Mouse (Mus musculus) lung, embryonic 15.5 days (tissue): ENCODE measurements around the gene Hnrnpa3. TPM values are rescaled to one million over a fixed set of nuclear protein-coding genes. Genes with fewer than 3 reads are reported as not detected.

ENCODE experiments used
- ATAC-seq: fragments of 200-750 bp; cut with Nextera tagmentation; 2 replicates; pipeline ENCODE4 v1.8.0; 2017; ENCODE audit warnings: moderate number of reproducible peaks, borderline replicate concordance; ENCODE audit not compliant: low FRiP score, low TSS enrichment; ENCODE audit errors: extremely low read depth
- H3K27ac ChIP-seq: fragments of 300-500 bp; sonication (generic); 2 replicates; pipeline ENCODE4 v1.5.1; 2015; ENCODE audit warnings: moderate library complexity, mild to moderate bottlenecking, inconsistent platforms
- H3K27me3 ChIP-seq: fragments of 300-500 bp; sonication (generic); 2 replicates; pipeline ENCODE4 v1.6.1; 2015; ENCODE audit warnings: inconsistent platforms
- H3K36me3 ChIP-seq: fragments of 300-500 bp; sonication (generic); 2 replicates; pipeline ENCODE4 v1.6.1; 2015; ENCODE audit warnings: inconsistent platforms
- H3K4me1 ChIP-seq: fragments of 300-500 bp; sonication (generic); 2 replicates; pipeline ENCODE4 v1.6.1; 2015; ENCODE audit warnings: inconsistent platforms
- H3K4me2 ChIP-seq: fragments of 300-500 bp; sonication (generic); 2 replicates; pipeline ENCODE4 v1.6.1; 2015; ENCODE audit warnings: inconsistent platforms, mild to moderate bottlenecking, moderate library complexity
- H3K4me3 ChIP-seq: fragments of 300-500 bp; sonication (generic); 2 replicates; pipeline ENCODE4 v1.5.1; 2015; ENCODE audit warnings: mild to moderate bottlenecking, inconsistent platforms
- H3K9ac ChIP-seq: fragments of 300-500 bp; sonication (generic); 2 replicates; pipeline ENCODE4 v1.6.1; 2015; ENCODE audit warnings: inconsistent platforms
- H3K9me3 ChIP-seq: fragments of 300-500 bp; sonication (generic); 2 replicates; pipeline ENCODE4 v1.6.1; 2016; ENCODE audit warnings: inconsistent platforms
- WGBS: fragments of 180-500 bp; shearing (Covaris S2); methylation state at CpG from one replicate; pipeline ENCODE4 v1.1.7; 2015; 5-methylcytosine and 5-hydroxymethylcytosine counted together
- microRNA-seq: library from miRNA; unstranded; fragments of <30 nt; microRNA quantifications from one replicate; pipeline ENCODE4, GENCODE M21; 2016
- polyA plus RNA-seq: library from polyadenylated mRNA; unstranded; fragments of >200 nt; fragmentation: Nextera tagmentation; extraction: Ambion mirVana; gene quantifications from 2 replicates; pipeline ENCODE4 v1.2.1, GENCODE M21; 2015

The Hnrnpa3 gene
- polyA plus RNA-seq, 1 experiment from 2014 or later = 410 TPM

GRCm38 (mm10) chr2:75714766-75715165 lies 55.7 kb downstream of the Hnrnpa3 start:
- Histone ChIP-seq H3K9me3 (no peaks in the 10 kb centered on the region), H3K9ac (no peak overlapping the region), H3K27ac (peak overlapping the region; percentile 61; the same call in 1 of the 2 replicates), H3K36me3 (no peaks in the 10 kb centered on the region), H3K4me1 (peaks cover 22% of the 10 kb centered on the region), H3K27me3 (no peaks in the 10 kb centered on the region), H3K4me3 (no peak overlapping the region), H3K4me2 (no peak overlapping the region)
- 40% methylated on average over 4 of the region's 4 CpGs for WGBS
- ATAC-seq = no peak; the same call in 1 of the 2 replicates

GRCm38 (mm10) chr2:75716046-75717016 lies 57.3 kb downstream of the Hnrnpa3 start:
- H3K9ac ChIP-seq = no peak overlapping the region
- no peak overlapping the region for H3K4me2 ChIP-seq
- no peaks in the 10 kb centered on the region for H3K27me3 ChIP-seq
- 0 out of 2 replicates have a peak, but pooled peaks have one; percentile 23 for ATAC-seq
- 54% methylated on average over 12 of the region's 12 CpGs for WGBS
- H3K36me3 ChIP-seq = no peaks in the 10 kb centered on the region
- H3K27ac ChIP-seq = peak overlapping the region; percentile 32; the same call in 1 of the 2 replicates
- H3K4me3 ChIP-seq = no peak overlapping the region
- H3K9me3 ChIP-seq = no peaks in the 10 kb centered on the region
- peaks cover 22% of the 10 kb centered on the region for H3K4me1 ChIP-seq

Small RNA genes within 50 kb of the gene (microRNA-seq; reads per million reads assigned to microRNA genes)
- gene Gm24574 = not detected

Other genes with a start within 250 kb of the Hnrnpa3 start
- gene Nfe2l2, start 45.4 kb downstream of the Hnrnpa3 start, polyA plus RNA-seq = 92.9 and 99.0 TPM in 2 replicates
- gene Agps, start 172.9 kb downstream of the Hnrnpa3 start, polyA plus RNA-seq = 42.3 and 45.2 TPM in 2 replicates